Mouse (Mus musculus): ENCODE measurements around the gene Psg16. TPM values are rescaled to one million over a fixed set of nuclear protein-coding genes. Genes with fewer than 3 reads are reported as not detected.
A peak's percentile ranks its signal among the peaks of the same experiment; 100 is the strongest.

The Psg16 gene
- polyA plus RNA-seq (2015; fragmentation: Nextera tagmentation; extraction: Ambion mirVana), result 0.05 and 0.12 TPM in 2 replicates

- H3K4me1 ChIP-seq (replicated peaks; ENCODE audit: control insufficient read depth, insufficient read depth), result no peaks in the 10 kb centered on the region
- ATAC-seq (ENCODE audit: low FRiP score, low TSS enrichment) (peak; percentile 90), DNase-seq (ENCODE audit: low spot score) (peak; percentile 76)
- no peak for TF ChIP-seq EP300 (optimal IDR thresholded peaks at IDR 0.05)
- TF ChIP-seq CTCF (IDR thresholded peaks at IDR 0.05; ENCODE audit: low read depth), result peak; percentile 96
- no peak within 1 kb of the TSS for H3K27ac ChIP-seq (replicated peaks)
- 49% methylated on average over 23 of the region's 23 CpGs for WGBS
- H3K4me2 ChIP-seq (replicated peaks; ENCODE audit: low read depth), result no peak within 1 kb of the TSS; the same call in 1 of the 2 replicates
- H3K4me3 ChIP-seq (ENCODE audit: low read depth, low read length), result no peak within 1 kb of the TSS
- H3K9ac ChIP-seq (ENCODE audit: low read length), result no peak within 1 kb of the TSS
- H3K27me3 ChIP-seq (ENCODE audit: control insufficient read depth, insufficient read depth, low read length), result no peaks in the 10 kb centered on the region
- no peaks in the 10 kb centered on the region for H3K36me3 ChIP-seq (ENCODE audit: control insufficient read depth, insufficient read depth, low read length)
- H3K9me3 ChIP-seq (ENCODE audit: control insufficient read depth, low read length), result no peaks in the 10 kb centered on the region
Observed at GRCm38 (mm10) chr7:17073904-17074615, at the start of gene Psg16. Psg16 (plus strand) TSS chr7:17074040.

- Histone ChIP-seq H3K4me3 (ENCODE audit: low read depth, low read length) (no peak overlapping the region), H3K27me3 (ENCODE audit: control insufficient read depth, insufficient read depth, low read length) (no peaks in the 10 kb centered on the region), H3K4me2 (replicated peaks; ENCODE audit: low read depth) (peak overlapping the region; percentile 74), H3K9me3 (ENCODE audit: control insufficient read depth, low read length) (no peaks in the 10 kb centered on the region), H3K9ac (ENCODE audit: low read length) (peak overlapping the region; percentile 24; the same call in 1 of the 2 replicates), H3K36me3 (ENCODE audit: control insufficient read depth, insufficient read depth, low read length) (peaks cover 17% of the 10 kb centered on the region), H3K27ac (replicated peaks) (peak overlapping the region; percentile 88), H3K4me1 (replicated peaks; ENCODE audit: control insufficient read depth, insufficient read depth) (peaks cover 10% of the 10 kb centered on the region)
- ATAC-seq (ENCODE audit: low FRiP score, low TSS enrichment) (no peak), DNase-seq (ENCODE audit: low spot score) (no peak)
- 67% methylated on average over 6 of the region's 6 CpGs for WGBS
- TF ChIP-seq CTCF (IDR thresholded peaks at IDR 0.05; ENCODE audit: low read depth) (no peak), EP300 (optimal IDR thresholded peaks at IDR 0.05) (no peak)
Observed at GRCm38 (mm10) chr7:17024141-17024540, 49.7 kb upstream of the Psg16 start.

GRCm38 (mm10) chr7:17024814-17025504 is 48.9 kb upstream of the Psg16 start:
- H3K27me3 ChIP-seq (ENCODE audit: control insufficient read depth, insufficient read depth, low read length), result no peaks in the 10 kb centered on the region
- 46% methylated on average over 10 of the region's 10 CpGs for WGBS
- H3K4me1 ChIP-seq (replicated peaks; ENCODE audit: control insufficient read depth, insufficient read depth), result peaks cover 7% of the 10 kb centered on the region
- H3K36me3 ChIP-seq (ENCODE audit: control insufficient read depth, insufficient read depth, low read length), result peaks cover 15% of the 10 kb centered on the region
- ATAC-seq (ENCODE audit: low FRiP score, low TSS enrichment) (no peak), DNase-seq (ENCODE audit: low spot score) (peak; percentile 52)
- no peak overlapping the region for H3K9ac ChIP-seq (ENCODE audit: low read length)
- no peaks in the 10 kb centered on the region for H3K9me3 ChIP-seq (ENCODE audit: control insufficient read depth, low read length)
- peak overlapping the region; percentile 88 for H3K27ac ChIP-seq (replicated peaks)
- H3K4me2 ChIP-seq (replicated peaks; ENCODE audit: low read depth), result peak overlapping the region; percentile 74
- TF ChIP-seq EP300 (optimal IDR thresholded peaks at IDR 0.05) (no peak), CTCF (IDR thresholded peaks at IDR 0.05; ENCODE audit: low read depth) (no peak)
- H3K4me3 ChIP-seq (ENCODE audit: low read depth, low read length), result no peak overlapping the region

GRCm38 (mm10) chr7:17025505-17025894 is 48.3 kb upstream of the Psg16 start:
- no peak for ATAC-seq (ENCODE audit: low FRiP score, low TSS enrichment)
- no peaks in the 10 kb centered on the region for H3K9me3 ChIP-seq (ENCODE audit: control insufficient read depth, low read length)
- DNase-seq (ENCODE audit: low spot score), result peak; percentile 42
- peaks cover 12% of the 10 kb centered on the region for H3K36me3 ChIP-seq (ENCODE audit: control insufficient read depth, insufficient read depth, low read length)
- no peaks in the 10 kb centered on the region for H3K27me3 ChIP-seq (ENCODE audit: control insufficient read depth, insufficient read depth, low read length)
- TF ChIP-seq EP300 (optimal IDR thresholded peaks at IDR 0.05) (no peak), CTCF (IDR thresholded peaks at IDR 0.05; ENCODE audit: low read depth) (no peak)
- no peak overlapping the region for H3K4me3 ChIP-seq (ENCODE audit: low read depth, low read length)
- H3K27ac ChIP-seq (replicated peaks), result peak overlapping the region; percentile 88
- H3K4me2 ChIP-seq (replicated peaks; ENCODE audit: low read depth), result peak overlapping the region; percentile 74
- 38% methylated on average over 4 of the region's 4 CpGs for WGBS
- H3K4me1 ChIP-seq (replicated peaks; ENCODE audit: control insufficient read depth, insufficient read depth), result peaks cover 7% of the 10 kb centered on the region
- H3K9ac ChIP-seq (ENCODE audit: low read length), result peak overlapping the region; percentile 27; the same call in 1 of the 2 replicates

- H3K27ac ChIP-seq (replicated peaks), result peak overlapping the region; percentile 88
- H3K27me3 ChIP-seq (ENCODE audit: control insufficient read depth, insufficient read depth, low read length), result no peaks in the 10 kb centered on the region
- ATAC-seq (ENCODE audit: low FRiP score, low TSS enrichment) (no peak), DNase-seq (ENCODE audit: low spot score) (no peak)
- H3K4me3 ChIP-seq (ENCODE audit: low read depth, low read length), result peak overlapping the region; percentile 80; the same call in 1 of the 2 replicates
- H3K9ac ChIP-seq (ENCODE audit: low read length), result no peak overlapping the region; the same call in 1 of the 2 replicates
- 65% methylated on average over 9 of the region's 9 CpGs for WGBS
- peaks cover 12% of the 10 kb centered on the region for H3K36me3 ChIP-seq (ENCODE audit: control insufficient read depth, insufficient read depth, low read length)
- peak overlapping the region; percentile 74 for H3K4me2 ChIP-seq (replicated peaks; ENCODE audit: low read depth)
- no peaks in the 10 kb centered on the region for H3K9me3 ChIP-seq (ENCODE audit: control insufficient read depth, low read length)
- H3K4me1 ChIP-seq (replicated peaks; ENCODE audit: control insufficient read depth, insufficient read depth), result peaks cover 7% of the 10 kb centered on the region
- TF ChIP-seq EP300 (optimal IDR thresholded peaks at IDR 0.05) (no peak), CTCF (IDR thresholded peaks at IDR 0.05; ENCODE audit: low read depth) (no peak)
Observed at GRCm38 (mm10) chr7:17025896-17026622, 47.8 kb upstream of the Psg16 start.

Measured in stomach, postnatal 0 days (tissue).